Mouse (Mus musculus): ENCODE data around the gene Scel. TPM values are rescaled to one million over a fixed set of nuclear protein-coding genes. Genes with fewer than 3 reads are reported as not detected.

Gene Scel
- polyA plus RNA-seq, 1 experiment, result not detected

- no peak; the same call in 1 of the 2 replicates for TF ChIP-seq CTCF (IDR thresholded peaks at IDR 0.05; ENCODE audit: extremely low read depth, insufficient read length, insufficient replicate concordance, low read depth, low read length)
- TF ChIP-seq POLR2A (IDR thresholded peaks at IDR 0.05; ENCODE audit: low read depth, low read length), result no peak
- WGBS, result 13% methylated on average over 13 of the region's 13 CpGs
- H3K36me3 ChIP-seq (ENCODE audit: control insufficient read depth, insufficient read depth, low read length), result no peaks in the 10 kb centered on the region
These were observed 24.4 kb downstream of the Scel start for GRCm38 (mm10) chr14:103537355-103538056.

DNA sequence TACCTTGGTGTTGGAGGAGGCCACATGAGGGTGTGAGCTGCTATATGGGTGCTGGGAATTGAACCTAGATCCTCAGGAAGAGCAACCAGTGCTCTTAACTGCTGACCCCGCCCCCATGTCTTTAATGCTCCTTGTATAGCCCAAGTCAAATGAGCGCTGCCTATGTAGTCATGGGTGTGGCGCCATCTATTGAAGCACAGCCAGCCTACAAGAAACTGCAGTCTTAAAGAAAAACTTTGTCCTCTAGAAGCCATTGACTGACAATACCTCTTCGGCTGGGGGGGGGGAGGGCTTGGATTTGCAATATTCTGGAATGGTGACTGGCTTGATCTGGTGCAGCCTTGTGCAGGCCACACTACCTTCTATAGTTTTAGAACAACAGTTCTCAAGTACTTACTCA, 26.7 kb downstream of the Scel start:
- 53% methylated on average over 4 of the region's 4 CpGs for WGBS
- H3K27me3 ChIP-seq (ENCODE audit: control insufficient read depth, insufficient read depth, low read length), result no peaks in the 10 kb centered on the region
- no peak overlapping the region for H3K4me3 ChIP-seq (ENCODE audit: low read depth, low read length)
- no peak overlapping the region for H3K27ac ChIP-seq (ENCODE audit: insufficient read depth, low read depth, low read length)
- no peaks in the 10 kb centered on the region for H3K4me1 ChIP-seq (ENCODE audit: control insufficient read depth, insufficient read depth, insufficient read length, low read length)
- TF ChIP-seq CTCF (IDR thresholded peaks at IDR 0.05; ENCODE audit: extremely low read depth, insufficient read length, insufficient replicate concordance, low read depth, low read length) (no peak), POLR2A (IDR thresholded peaks at IDR 0.05; ENCODE audit: low read depth, low read length) (no peak)
- no peaks in the 10 kb centered on the region for H3K36me3 ChIP-seq (ENCODE audit: control insufficient read depth, insufficient read depth, low read length)

More at GRCm38 (mm10) chr14:103537355-103538056, 24.4 kb downstream of the Scel start:
- no peaks in the 10 kb centered on the region for H3K27me3 ChIP-seq (ENCODE audit: control insufficient read depth, insufficient read depth, low read length)
- H3K27ac ChIP-seq (ENCODE audit: insufficient read depth, low read depth, low read length), result no peak overlapping the region
- H3K4me1 ChIP-seq (ENCODE audit: control insufficient read depth, insufficient read depth, insufficient read length, low read length), result no peaks in the 10 kb centered on the region
- H3K4me3 ChIP-seq (ENCODE audit: low read depth, low read length), result no peak overlapping the region

DNA sequence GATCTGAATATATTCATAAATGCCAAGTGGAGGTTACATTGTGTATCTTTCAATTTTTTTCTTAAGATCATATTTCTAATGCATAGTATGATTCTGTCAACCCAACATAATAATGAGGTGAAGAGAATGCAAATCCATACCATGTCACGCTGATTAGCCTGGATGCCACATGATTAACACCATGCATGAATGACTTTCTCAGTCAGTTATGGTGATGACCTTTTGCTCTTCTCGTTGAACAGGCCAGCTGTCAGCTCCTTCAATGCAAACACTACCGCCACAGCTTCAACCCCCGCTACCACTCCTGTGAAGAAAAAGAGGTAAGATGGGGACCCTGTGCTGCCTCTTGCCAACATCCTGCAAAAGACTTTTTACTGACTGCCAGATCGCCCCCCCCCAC, 28.5 kb downstream of the Scel start:
- TF ChIP-seq CTCF (IDR thresholded peaks at IDR 0.05; ENCODE audit: extremely low read depth, insufficient read length, insufficient replicate concordance, low read depth, low read length), result no peak
- no peak for TF ChIP-seq POLR2A (IDR thresholded peaks at IDR 0.05; ENCODE audit: low read depth, low read length)
- Histone ChIP-seq H3K36me3 (ENCODE audit: control insufficient read depth, insufficient read depth, low read length) (no peaks in the 10 kb centered on the region), H3K27me3 (ENCODE audit: control insufficient read depth, insufficient read depth, low read length) (no peaks in the 10 kb centered on the region; the same call in 1 of the 2 replicates), H3K27ac (ENCODE audit: insufficient read depth, low read depth, low read length) (no peak overlapping the region), H3K4me3 (ENCODE audit: low read depth, low read length) (no peak overlapping the region), H3K4me1 (ENCODE audit: control insufficient read depth, insufficient read depth, insufficient read length, low read length) (no peaks in the 10 kb centered on the region)
- 64% methylated on average over 5 of the region's 5 CpGs for WGBS

DNA sequence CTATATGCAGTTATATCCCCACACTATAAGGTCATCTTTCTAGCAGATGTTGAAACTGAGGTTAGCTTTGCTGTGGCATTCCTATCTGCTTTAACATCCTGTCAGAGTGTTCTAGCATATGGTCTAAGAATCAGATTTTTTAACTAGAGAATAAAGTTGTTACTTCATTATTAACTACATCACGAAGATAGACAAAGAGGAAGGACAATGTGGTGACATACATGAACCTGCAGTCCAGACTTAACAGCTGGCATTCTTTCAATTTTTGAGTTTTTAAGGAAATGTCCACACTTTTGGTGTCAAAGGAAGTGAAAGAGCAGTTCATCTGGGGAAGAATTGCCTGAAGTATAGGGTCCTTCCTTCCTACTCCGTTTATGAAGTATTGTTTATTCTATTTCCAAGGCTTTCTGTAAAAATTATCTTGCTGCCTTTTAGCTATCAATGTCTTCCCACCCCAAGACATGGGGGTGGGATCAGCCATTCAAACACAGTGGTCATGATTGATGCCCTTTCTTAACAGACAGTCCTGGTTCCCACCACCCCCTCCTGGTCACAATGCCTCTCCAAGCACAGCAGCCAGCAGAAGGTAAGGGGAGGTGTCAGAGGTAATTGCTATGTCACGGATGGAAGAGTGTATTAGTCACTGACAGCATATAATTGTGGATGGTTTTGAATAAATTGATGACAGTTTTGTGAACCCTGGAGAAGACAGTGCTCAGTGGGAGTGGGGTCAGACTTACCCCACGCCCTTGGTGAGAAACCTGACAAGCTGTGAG, 30.4 kb downstream of the Scel start:
- no peak for TF ChIP-seq POLR2A (IDR thresholded peaks at IDR 0.05; ENCODE audit: low read depth, low read length)
- TF ChIP-seq CTCF (IDR thresholded peaks at IDR 0.05; ENCODE audit: extremely low read depth, insufficient read length, insufficient replicate concordance, low read depth, low read length), result no peak
- WGBS, result 62% methylated on average over 4 of the region's 4 CpGs
- Histone ChIP-seq H3K36me3 (ENCODE audit: control insufficient read depth, insufficient read depth, low read length) (no peaks in the 10 kb centered on the region), H3K27ac (ENCODE audit: insufficient read depth, low read depth, low read length) (no peak overlapping the region), H3K4me3 (ENCODE audit: low read depth, low read length) (no peak overlapping the region), H3K4me1 (ENCODE audit: control insufficient read depth, insufficient read depth, insufficient read length, low read length) (no peaks in the 10 kb centered on the region), H3K27me3 (ENCODE audit: control insufficient read depth, insufficient read depth, low read length) (no peaks in the 10 kb centered on the region; the same call in 1 of the 2 replicates)

GRCm38 (mm10) chr14:103545734-103546133, 32.6 kb downstream of the Scel start:
- no peak overlapping the region for H3K4me3 ChIP-seq (ENCODE audit: low read depth, low read length)
- no peaks in the 10 kb centered on the region; the same call in 1 of the 2 replicates for H3K27me3 ChIP-seq (ENCODE audit: control insufficient read depth, insufficient read depth, low read length)
- TF ChIP-seq POLR2A (IDR thresholded peaks at IDR 0.05; ENCODE audit: low read depth, low read length), result no peak
- WGBS, result 24% methylated on average over 8 of the region's 8 CpGs
- H3K27ac ChIP-seq (ENCODE audit: insufficient read depth, low read depth, low read length), result no peak overlapping the region
- H3K4me1 ChIP-seq (ENCODE audit: control insufficient read depth, insufficient read depth, insufficient read length, low read length), result no peaks in the 10 kb centered on the region
- H3K36me3 ChIP-seq (ENCODE audit: control insufficient read depth, insufficient read depth, low read length), result no peaks in the 10 kb centered on the region

GRCm38 (mm10) chr14:103546246-103546645, 33.1 kb downstream of the Scel start:
- Histone ChIP-seq H3K4me3 (ENCODE audit: low read depth, low read length) (no peak overlapping the region), H3K27ac (ENCODE audit: insufficient read depth, low read depth, low read length) (no peak overlapping the region), H3K4me1 (ENCODE audit: control insufficient read depth, insufficient read depth, insufficient read length, low read length) (no peaks in the 10 kb centered on the region), H3K27me3 (ENCODE audit: control insufficient read depth, insufficient read depth, low read length) (no peaks in the 10 kb centered on the region; the same call in 1 of the 2 replicates), H3K36me3 (ENCODE audit: control insufficient read depth, insufficient read depth, low read length) (no peaks in the 10 kb centered on the region)
- WGBS, result 65% methylated on average over 12 of the region's 12 CpGs
- TF ChIP-seq POLR2A (IDR thresholded peaks at IDR 0.05; ENCODE audit: low read depth, low read length) (no peak), CTCF (IDR thresholded peaks at IDR 0.05; ENCODE audit: extremely low read depth, insufficient read length, insufficient replicate concordance, low read depth, low read length) (no peak)

- Histone ChIP-seq H3K27me3 (ENCODE audit: control insufficient read depth, insufficient read depth, low read length) (no peaks in the 10 kb centered on the region; the same call in 1 of the 2 replicates), H3K4me3 (ENCODE audit: low read depth, low read length) (no peak overlapping the region), H3K4me1 (ENCODE audit: control insufficient read depth, insufficient read depth, insufficient read length, low read length) (no peaks in the 10 kb centered on the region), H3K27ac (ENCODE audit: insufficient read depth, low read depth, low read length) (no peak overlapping the region), H3K36me3 (ENCODE audit: control insufficient read depth, insufficient read depth, low read length) (no peaks in the 10 kb centered on the region)
- 82% methylated on average over 6 of the region's 6 CpGs for WGBS
- TF ChIP-seq POLR2A (IDR thresholded peaks at IDR 0.05; ENCODE audit: low read depth, low read length), result no peak
- TF ChIP-seq CTCF (IDR thresholded peaks at IDR 0.05; ENCODE audit: extremely low read depth, insufficient read length, insufficient replicate concordance, low read depth, low read length), result no peak
These were observed 35.1 kb downstream of the Scel start for GRCm38 (mm10) chr14:103548220-103548619.
